Mouse (Mus musculus) hindbrain, embryonic 15.5 days (tissue): ENCODE data around the gene Lcn2. TPM values are rescaled to one million over a fixed set of nuclear protein-coding genes. Genes with fewer than 3 reads are reported as not detected.

ENCODE experiments used
- ATAC-seq: fragments of 200-750 bp; cut with Nextera tagmentation; 2 replicates; pipeline ENCODE4 v1.8.0; 2017; ENCODE audit warnings: low read depth, moderate number of reproducible peaks, moderate TSS enrichment; ENCODE audit not compliant: low FRiP score
- H3K27ac ChIP-seq: fragments of 300-500 bp; sonication (generic); replicated peaks from 2 replicates; pipeline ENCODE4 v1.5.1; 2015; ENCODE audit warnings: mild to moderate bottlenecking, inconsistent platforms
- H3K27me3 ChIP-seq: fragments of 300-500 bp; sonication (generic); 2 replicates; pipeline ENCODE4 v1.6.1; 2015; ENCODE audit warnings: control low read depth, inconsistent platforms
- H3K36me3 ChIP-seq: fragments of 300-500 bp; sonication (generic); 2 replicates; pipeline ENCODE4 v1.6.1; 2015; ENCODE audit warnings: control low read depth, inconsistent platforms
- H3K4me1 ChIP-seq: fragments of 300-500 bp; sonication (generic); replicated peaks from 2 replicates; pipeline ENCODE4 v1.6.1; 2015; ENCODE audit warnings: control low read depth, inconsistent platforms
- H3K4me2 ChIP-seq: fragments of 300-500 bp; sonication (generic); 2 replicates; pipeline ENCODE4 v1.6.1; 2015; ENCODE audit warnings: moderate library complexity, mild to moderate bottlenecking, inconsistent platforms
- H3K4me3 ChIP-seq: fragments of 300-500 bp; sonication (generic); 2 replicates; pipeline ENCODE4 v1.5.1; 2015; ENCODE audit warnings: mild to moderate bottlenecking, inconsistent platforms
- H3K9ac ChIP-seq: fragments of 300-500 bp; sonication (generic); 2 replicates; pipeline ENCODE4 v1.6.1; 2015; ENCODE audit warnings: inconsistent platforms
- H3K9me3 ChIP-seq: fragments of 300-500 bp; sonication (generic); 2 replicates; pipeline ENCODE4 v1.6.1; 2016; ENCODE audit warnings: control low read depth, inconsistent platforms
- WGBS: fragments of 180-500 bp; shearing (Covaris S2); methylation state at CpG from one replicate; pipeline ENCODE4 v1.1.7; 2015; 5-methylcytosine and 5-hydroxymethylcytosine counted together
- polyA plus RNA-seq: library from polyadenylated mRNA; unstranded; fragments of >200 nt; fragmentation: Nextera tagmentation; extraction: Ambion mirVana; gene quantifications from 2 replicates; pipeline ENCODE4 v1.2.1, GENCODE M21; 2015

Gene Lcn2
- polyA plus RNA-seq: 0.73 and 1.2 TPM in 2 replicates

GRCm38 (mm10) chr2:32387706-32388490 is at the start of gene Lcn2:
TSS of gene Lcn2 (minus strand) at chr2:32388252.
- H3K36me3 ChIP-seq: no peaks in the 10 kb centered on the region
- no peak within 1 kb of the TSS for H3K9ac ChIP-seq
- H3K9me3 ChIP-seq: no peaks in the 10 kb centered on the region
- H3K4me3 ChIP-seq: no peak within 1 kb of the TSS
- no peak within 1 kb of the TSS for H3K27ac ChIP-seq
- peaks cover 8% of the 10 kb centered on the region; the same call in 1 of the 2 replicates for H3K27me3 ChIP-seq
- no peak within 1 kb of the TSS for H3K4me2 ChIP-seq
- WGBS: 64% methylated on average over 5 of the region's 5 CpGs
- no peaks in the 10 kb centered on the region for H3K4me1 ChIP-seq
- ATAC-seq: no peak

- peak overlapping the region; percentile 68 for H3K27ac ChIP-seq
- H3K4me3 ChIP-seq: no peak overlapping the region
- H3K9me3 ChIP-seq: no peaks in the 10 kb centered on the region
- H3K9ac ChIP-seq: no peak overlapping the region
- no peaks in the 10 kb centered on the region for H3K27me3 ChIP-seq
- H3K4me2 ChIP-seq: no peak overlapping the region
- no peaks in the 10 kb centered on the region for H3K36me3 ChIP-seq
- peaks cover 9% of the 10 kb centered on the region for H3K4me1 ChIP-seq
- WGBS: 77% methylated on average over 2 of the region's 2 CpGs
- 0 out of 2 replicates have a peak, but pooled peaks have one; percentile 55 for ATAC-seq
Measured at GRCm38 (mm10) chr2:32437612-32438166, 49.6 kb upstream of the Lcn2 start.

GRCm38 (mm10) chr2:32436686-32437372 is 48.8 kb upstream of the Lcn2 start:
- Histone ChIP-seq H3K4me2 (no peak overlapping the region), H3K4me1 (peaks cover 12% of the 10 kb centered on the region), H3K27me3 (no peaks in the 10 kb centered on the region), H3K4me3 (no peak overlapping the region), H3K9ac (no peak overlapping the region), H3K9me3 (no peaks in the 10 kb centered on the region), H3K27ac (peak overlapping the region; percentile 68), H3K36me3 (no peaks in the 10 kb centered on the region)
- peak; percentile 81 for ATAC-seq
- WGBS: 60% methylated on average over 3 of the region's 3 CpGs

DNA sequence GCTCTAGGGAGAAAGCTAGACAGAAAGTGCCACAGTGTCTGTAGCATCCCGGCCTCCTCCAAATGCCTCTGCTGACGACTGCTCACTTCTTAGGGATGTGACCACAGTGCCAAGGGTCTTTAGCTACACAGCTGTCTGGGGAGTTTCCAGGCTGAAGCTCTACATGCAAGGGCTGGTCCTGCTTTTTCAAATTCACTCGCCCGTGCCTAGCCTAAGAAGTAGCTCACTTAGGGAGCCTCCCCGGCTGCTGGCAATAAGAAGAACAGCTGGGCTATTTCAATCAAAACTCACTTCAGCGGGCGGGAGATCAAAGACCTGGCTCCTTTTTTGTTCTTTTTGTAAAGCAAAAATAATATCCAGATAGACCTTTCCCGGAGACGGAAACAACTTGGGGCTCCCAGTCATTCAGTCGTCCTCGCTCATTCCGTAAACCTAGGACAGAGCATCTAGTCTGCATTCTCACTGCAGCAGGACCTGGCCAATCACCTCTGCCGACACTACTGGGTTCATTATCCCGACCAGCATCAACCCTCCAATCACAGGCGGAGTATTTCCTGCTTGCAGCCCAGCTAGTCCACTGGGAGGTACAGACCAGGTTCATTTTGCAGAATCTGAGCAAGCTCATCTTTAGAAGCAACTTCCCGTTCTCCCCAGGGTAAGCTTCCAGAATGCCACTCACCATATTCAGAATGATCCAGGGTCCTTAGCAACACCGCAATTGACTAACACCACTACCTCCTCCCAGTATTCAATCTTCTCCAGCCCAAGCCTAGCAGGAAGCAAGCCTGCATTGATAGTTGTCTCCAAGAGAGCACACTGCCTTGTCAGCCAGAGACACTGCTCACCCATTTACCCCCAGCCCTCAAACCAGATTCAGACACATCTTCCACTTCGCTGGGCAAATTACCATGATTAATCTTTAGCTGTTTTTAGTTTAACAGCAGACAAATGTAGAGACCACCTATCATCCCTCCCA is 42.9 kb upstream of the Lcn2 start:
- H3K36me3 ChIP-seq: no peaks in the 10 kb centered on the region
- peak overlapping the region; percentile 74 for H3K4me2 ChIP-seq
- ATAC-seq: peak; percentile 96
- H3K4me1 ChIP-seq: peaks cover 45% of the 10 kb centered on the region
- H3K4me3 ChIP-seq: peak overlapping the region; percentile 46
- 5% methylated on average over 18 of the region's 18 CpGs for WGBS
- H3K9me3 ChIP-seq: no peaks in the 10 kb centered on the region
- H3K9ac ChIP-seq: peak overlapping the region; percentile 59
- H3K27ac ChIP-seq: peak overlapping the region; percentile 94
- no peaks in the 10 kb centered on the region for H3K27me3 ChIP-seq

GRCm38 (mm10) chr2:32429215-32429891 is 41.3 kb upstream of the Lcn2 start:
- no peaks in the 10 kb centered on the region for H3K9me3 ChIP-seq
- H3K4me2 ChIP-seq: peak overlapping the region; percentile 74
- peak overlapping the region; percentile 46 for H3K4me3 ChIP-seq
- H3K27ac ChIP-seq: peak overlapping the region; percentile 94
- ATAC-seq: no peak
- no peaks in the 10 kb centered on the region for H3K27me3 ChIP-seq
- H3K4me1 ChIP-seq: peaks cover 57% of the 10 kb centered on the region
- WGBS: 68% methylated on average over 4 of the region's 4 CpGs
- H3K9ac ChIP-seq: peak overlapping the region; percentile 59
- H3K36me3 ChIP-seq: no peaks in the 10 kb centered on the region

GRCm38 (mm10) chr2:32428262-32428722 is 40.2 kb upstream of the Lcn2 start:
- H3K4me3 ChIP-seq: peak overlapping the region; percentile 46
- peak overlapping the region; percentile 74 for H3K4me2 ChIP-seq
- H3K9ac ChIP-seq: peak overlapping the region; percentile 59
- no peaks in the 10 kb centered on the region for H3K27me3 ChIP-seq
- H3K9me3 ChIP-seq: no peaks in the 10 kb centered on the region
- peak; percentile 54 for ATAC-seq
- peak overlapping the region; percentile 94 for H3K27ac ChIP-seq
- peaks cover 68% of the 10 kb centered on the region for H3K4me1 ChIP-seq
- H3K36me3 ChIP-seq: no peaks in the 10 kb centered on the region
- 42% methylated on average over 8 of the region's 8 CpGs for WGBS

- Histone ChIP-seq H3K4me1 (peaks cover 74% of the 10 kb centered on the region), H3K9ac (no peak overlapping the region), H3K27ac (peak overlapping the region; percentile 94), H3K36me3 (no peaks in the 10 kb centered on the region), H3K4me3 (peak overlapping the region; percentile 46), H3K27me3 (no peaks in the 10 kb centered on the region), H3K4me2 (peak overlapping the region; percentile 74), H3K9me3 (no peaks in the 10 kb centered on the region)
- 69% methylated on average over 5 of the region's 5 CpGs for WGBS
- no peak for ATAC-seq
Measured at GRCm38 (mm10) chr2:32427720-32428119, 39.7 kb upstream of the Lcn2 start.

DNA sequence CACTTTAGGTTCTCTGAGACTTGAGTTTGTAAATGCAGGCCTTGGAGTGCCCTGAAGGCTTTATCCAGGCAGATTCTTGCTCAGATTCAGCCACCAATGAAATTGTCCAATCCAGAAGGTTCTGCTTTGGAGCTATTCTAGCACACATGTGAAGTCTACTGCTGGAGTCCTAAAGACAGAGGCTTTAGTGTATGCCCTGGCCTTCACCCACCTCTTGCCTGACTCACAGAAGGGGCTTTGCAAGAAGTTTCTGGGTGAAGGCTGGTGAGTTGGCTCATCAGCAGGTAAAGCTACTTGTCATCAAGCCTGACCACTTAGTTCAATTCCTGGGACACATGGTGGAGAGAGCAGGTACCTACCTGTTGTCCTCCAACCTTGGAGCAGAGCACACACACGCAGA is 38.1 kb upstream of the Lcn2 start:
- no peak overlapping the region for H3K9ac ChIP-seq
- no peak for ATAC-seq
- peaks cover 71% of the 10 kb centered on the region for H3K4me1 ChIP-seq
- no peaks in the 10 kb centered on the region for H3K27me3 ChIP-seq
- no peak overlapping the region for H3K4me3 ChIP-seq
- 94% methylated on average over 1 of the region's 1 CpGs for WGBS
- H3K4me2 ChIP-seq: no peak overlapping the region
- H3K9me3 ChIP-seq: no peaks in the 10 kb centered on the region
- H3K27ac ChIP-seq: no peak overlapping the region
- H3K36me3 ChIP-seq: peaks cover 1% of the 10 kb centered on the region; the same call in 1 of the 2 replicates

- Histone ChIP-seq H3K27ac (no peak overlapping the region), H3K9ac (no peak overlapping the region), H3K4me2 (no peak overlapping the region), H3K4me1 (peaks cover 71% of the 10 kb centered on the region), H3K27me3 (no peaks in the 10 kb centered on the region), H3K4me3 (no peak overlapping the region), H3K9me3 (no peaks in the 10 kb centered on the region), H3K36me3 (peaks cover 7% of the 10 kb centered on the region)
- no peak for ATAC-seq
- 77% methylated on average over 5 of the region's 5 CpGs for WGBS
Measured at GRCm38 (mm10) chr2:32425568-32425967, 37.5 kb upstream of the Lcn2 start.

DNA sequence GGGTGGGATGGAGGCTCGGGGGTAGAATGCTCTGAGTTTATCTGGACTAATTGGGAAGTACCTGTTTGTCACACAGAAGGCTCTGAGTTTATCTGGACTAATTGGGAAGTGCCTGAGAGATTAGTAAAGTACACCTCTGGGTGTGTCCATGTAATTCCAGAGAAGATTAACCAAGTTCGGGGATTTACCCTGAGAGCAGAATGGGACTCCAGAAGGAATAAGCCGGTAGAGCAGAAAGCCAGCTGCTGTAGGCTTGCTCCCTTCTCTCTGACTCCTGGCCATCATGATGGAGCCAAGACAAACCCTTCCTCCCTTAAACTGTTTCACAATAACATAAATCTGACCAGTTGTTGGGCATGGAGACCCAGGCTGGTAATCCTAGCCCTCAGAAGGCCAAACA is 36.7 kb upstream of the Lcn2 start:
- Histone ChIP-seq H3K4me2 (0 out of 2 replicates have a peak overlapping the region, but pooled peaks have one; percentile 67), H3K4me3 (no peak overlapping the region), H3K9me3 (no peaks in the 10 kb centered on the region), H3K36me3 (peaks cover 15% of the 10 kb centered on the region), H3K4me1 (peaks cover 63% of the 10 kb centered on the region), H3K27ac (peak overlapping the region; percentile 77), H3K27me3 (no peaks in the 10 kb centered on the region), H3K9ac (no peak overlapping the region)
- WGBS: 73% methylated on average over 3 of the region's 3 CpGs
- ATAC-seq: no peak
